Mouse (Mus musculus) liver, postnatal 0 days (tissue): ENCODE measurements around the gene Ccdc186.

ENCODE experiments used
- CTCF ChIP-seq: sonication (generic); IDR thresholded peaks from 2 replicates; pipeline ENCODE4 v1.5.1; 2016; ENCODE audit warnings: antibody characterized with exemption, low read depth
- EP300 ChIP-seq: IDR thresholded peaks from 2 replicates; pipeline ENCODE4 v1.6.1; 2016; ENCODE audit warnings: antibody characterized with exemption, low read depth, mild to moderate bottlenecking

GRCm38 (mm10) chr19:56762686-56763085 is 59.3 kb downstream of the Ccdc186 start:
- TF ChIP-seq CTCF, result no peak
- TF ChIP-seq EP300, result no peak
